Mouse (Mus musculus) adrenal gland, postnatal 10 days (tissue): Measurements from ENCODE around the gene Fut2. TPM values are rescaled to one million over a fixed set of nuclear protein-coding genes. Genes with fewer than 3 reads are reported as not detected.

Source experiments
- DNase-seq: peaks from one replicate; pipeline ENCODE4 v3.0.0; 2021; ENCODE audit warnings: mixed read lengths
- total RNA-seq, 2 experiments: library from RNA; stranded (reverse); gene quantifications; 2 replicates each; pipeline ENCODE4 v1.2.3; 2021

Gene Fut2
- total RNA-seq, 2 experiments from 2014 or later: not detected

GRCm38 (mm10) chr7:45598960-45599879 lies 67.0 kb downstream of the Fut2 start:
- no peak for DNase-seq

Other genes starting within 250 kb of the Fut2 start
- gene Lhb, start 245.6 kb downstream of the Fut2 start, total RNA-seq: not detected
- gene Gys1, start 231.6 kb downstream of the Fut2 start, total RNA-seq: 10 to 100 TPM; 66.7 to 92.5 TPM
- 10 to 100 TPM; 50.2 to 58.9 TPM for gene Ruvbl2, start 228.3 kb downstream of the Fut2 start, total RNA-seq
- 100 to 1,000 TPM; 527 to 606 TPM for gene Ftl1, start 206.5 kb downstream of the Fut2 start, total RNA-seq
- gene Bax, start 199.5 kb downstream of the Fut2 start, total RNA-seq: 10 to 100 TPM; 52.7 to 53.6 TPM
- gene Tulp2, start 184.5 kb downstream of the Fut2 start, total RNA-seq: under 1 TPM; 0.64 to 0.69 TPM
- gene Gm45808, start 179.6 kb downstream of the Fut2 start, total RNA-seq: 10 to 100 TPM; 26.0 to 27.9 TPM
- 10 to 100 TPM; 42.4 to 47.3 TPM for gene Dhdh, start 177.6 kb downstream of the Fut2 start, total RNA-seq
- gene Nucb1, start 156.0 kb downstream of the Fut2 start, total RNA-seq: 100 to 1,000 TPM; 175 to 201 TPM
- gene Ppp1r15a, start 140.1 kb downstream of the Fut2 start, total RNA-seq: 10 to 100 TPM; 28.0 to 48.2 TPM
- gene Plekha4, start 140.1 kb downstream of the Fut2 start, total RNA-seq: 1 to 10 TPM; 5.4 to 9.2 TPM
- 1 to 10 TPM in 1 of 2 experiments, under 1 TPM in 1; 0.93 to 1.4 TPM for gene Hsd17b14, start 111.5 kb downstream of the Fut2 start, total RNA-seq
- 100 to 1,000 TPM; 114 to 118 TPM for gene Bcat2, start 96.2 kb downstream of the Fut2 start, total RNA-seq
- 10 to 100 TPM in 1 of 2 experiments, 1 to 10 TPM in 1; 1.3 to 21.9 TPM for gene Fgf21, start 50.9 kb downstream of the Fut2 start, total RNA-seq
- gene Fut1, start 49.1 kb downstream of the Fut2 start, total RNA-seq: under 1 TPM in 1 of 2 experiments, not detected in 1; 0.21 TPM
- gene Izumo1, start 44.6 kb downstream of the Fut2 start, total RNA-seq: under 1 TPM; 0.39 to 0.73 TPM
- 10 to 100 TPM; 35.6 to 37.9 TPM for gene Rasip1, start 38.9 kb downstream of the Fut2 start, total RNA-seq
- 10 to 100 TPM in 1 of 2 experiments, 1 to 10 TPM in 1; 8.3 to 13.2 TPM for gene Mamstr, start 26.4 kb downstream of the Fut2 start, total RNA-seq
- under 1 TPM in 1 of 2 experiments, not detected in 1; 0.39 TPM for gene Ntn5, start 17.6 kb upstream of the Fut2 start, total RNA-seq
- under 1 TPM; 0.21 to 0.30 TPM for gene Sec1, start 28.0 kb upstream of the Fut2 start, total RNA-seq
- gene Car11, start 33.4 kb upstream of the Fut2 start, total RNA-seq: 10 to 100 TPM in 1 of 2 experiments, 1 to 10 TPM in 1; 7.6 to 14.5 TPM
- gene Dbp, start 38.7 kb upstream of the Fut2 start, total RNA-seq: 10 to 100 TPM; 21.4 to 62.3 TPM
- gene Rpl18, start 49.1 kb upstream of the Fut2 start, total RNA-seq: 1,000 to 10,000 TPM; 1,029 to 1,042 TPM
- gene Sphk2, start 51.6 kb upstream of the Fut2 start, total RNA-seq: 10 to 100 TPM; 28.0 to 28.8 TPM
- under 1 TPM; 0.27 to 0.33 TPM for gene Fam83e, start 54.8 kb upstream of the Fut2 start, total RNA-seq
- not detected for gene Spaca4, start 59.4 kb upstream of the Fut2 start, total RNA-seq
- 1 to 10 TPM; 4.2 to 8.3 TPM for gene Lmtk3, start 117.3 kb upstream of the Fut2 start, total RNA-seq
- gene Sult2b1, start 118.3 kb upstream of the Fut2 start, total RNA-seq: under 1 TPM; 0.39 to 0.45 TPM
- 100 to 1,000 TPM in 1 of 2 experiments, 10 to 100 TPM in 1; 88.5 to 107 TPM for gene Cyth2, start 148.2 kb upstream of the Fut2 start, total RNA-seq
- gene Kcnj14, start 158.4 kb upstream of the Fut2 start, total RNA-seq: under 1 TPM; 0.24 to 0.51 TPM
- 10 to 100 TPM; 23.7 to 27.5 TPM for gene Grwd1, start 164.6 kb upstream of the Fut2 start, total RNA-seq
- 100 to 1,000 TPM; 126 to 132 TPM for gene Kdelr1, start 206.4 kb upstream of the Fut2 start, total RNA-seq
- 1 to 10 TPM in 1 of 2 experiments, under 1 TPM in 1; 0.72 to 1.2 TPM for gene Grin2d, start 212.0 kb upstream of the Fut2 start, total RNA-seq
- gene Syngr4, start 230.3 kb upstream of the Fut2 start, total RNA-seq: under 1 TPM in 1 of 2 experiments, not detected in 1; 0.30 TPM
- 10 to 100 TPM; 85.8 to 88.1 TPM for gene Tmem143, start 230.5 kb upstream of the Fut2 start, total RNA-seq